Mouse (Mus musculus) neural tube, embryonic 13.5 days (tissue): ENCODE measurements around the gene Fgd6. TPM values are rescaled to one million over a fixed set of nuclear protein-coding genes. Genes with fewer than 3 reads are reported as not detected.

Experiments used
- ATAC-seq: fragments of 200-750 bp; cut with Nextera tagmentation; 2 replicates; pipeline ENCODE4 v1.8.0; 2017; ENCODE audit warnings: low read depth, mild to moderate bottlenecking, moderate TSS enrichment, moderate library complexity
- H3K27ac ChIP-seq: fragments of 300-500 bp; sonication (generic); replicated peaks from 2 replicates; pipeline ENCODE4 v1.5.1; 2015; ENCODE audit warnings: moderate library complexity, mild to moderate bottlenecking, inconsistent platforms
- H3K27me3 ChIP-seq: fragments of 300-500 bp; sonication (generic); 2 replicates; pipeline ENCODE4 v1.6.1; 2015; ENCODE audit warnings: mild to moderate bottlenecking, inconsistent platforms
- H3K36me3 ChIP-seq: fragments of 300-500 bp; sonication (generic); 2 replicates; pipeline ENCODE4 v1.6.1; 2015; ENCODE audit warnings: mild to moderate bottlenecking, inconsistent platforms
- H3K4me1 ChIP-seq: fragments of 300-500 bp; sonication (generic); replicated peaks from 2 replicates; pipeline ENCODE4 v1.6.1; 2015; ENCODE audit warnings: inconsistent platforms
- H3K4me2 ChIP-seq: fragments of 300-500 bp; sonication (generic); 2 replicates; pipeline ENCODE4 v1.6.1; 2015; ENCODE audit warnings: inconsistent platforms, mild to moderate bottlenecking, moderate library complexity
- H3K4me3 ChIP-seq: fragments of 300-500 bp; sonication (generic); 2 replicates; pipeline ENCODE4 v1.5.1; 2015; ENCODE audit warnings: mild to moderate bottlenecking, inconsistent platforms
- H3K9ac ChIP-seq: fragments of 300-500 bp; sonication (generic); 2 replicates; pipeline ENCODE4 v1.6.1; 2015; ENCODE audit warnings: moderate library complexity, mild to moderate bottlenecking, inconsistent platforms
- H3K9me3 ChIP-seq: fragments of 300-500 bp; sonication (generic); 2 replicates; pipeline ENCODE4 v1.6.1; 2016; ENCODE audit warnings: inconsistent platforms
- WGBS: fragments of 180-500 bp; shearing (Covaris S2); methylation state at CpG from one replicate; pipeline ENCODE4 v1.1.7; 2015; 5-methylcytosine and 5-hydroxymethylcytosine counted together
- polyA plus RNA-seq: library from polyadenylated mRNA; unstranded; fragments of >200 nt; fragmentation: Nextera tagmentation; extraction: Ambion mirVana; gene quantifications from 2 replicates; pipeline ENCODE4 v1.2.1, GENCODE M21; 2015

Fgd6 gene
- polyA plus RNA-seq, 1 experiment from 2014 or later: 2.7 TPM

DNA sequence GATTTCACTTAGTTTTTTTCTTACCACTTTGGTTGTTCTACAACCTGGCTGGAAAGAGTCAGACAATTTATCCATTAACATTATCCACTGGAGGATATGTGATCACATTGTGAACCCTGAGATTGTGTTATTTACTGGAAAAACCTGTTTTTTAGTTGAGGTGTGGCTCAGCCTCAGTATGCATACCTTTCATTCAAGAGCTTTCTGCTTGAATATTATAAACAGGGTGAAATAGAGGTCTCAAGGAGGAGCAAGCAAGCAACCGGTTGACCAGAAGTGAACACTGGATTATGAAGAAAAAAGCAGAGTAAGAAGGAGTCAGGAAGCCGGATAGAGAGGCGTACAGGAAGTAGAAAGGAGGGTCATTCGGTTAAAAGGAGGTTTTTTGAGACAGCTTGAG is 115.7 kb downstream of the Fgd6 start:
- Histone ChIP-seq H3K4me2 (no peak overlapping the region), H3K4me1 (peaks cover 35% of the 10 kb centered on the region), H3K27ac (no peak overlapping the region), H3K4me3 (no peak overlapping the region), H3K36me3 (no peaks in the 10 kb centered on the region), H3K9ac (no peak overlapping the region), H3K9me3 (no peaks in the 10 kb centered on the region), H3K27me3 (no peaks in the 10 kb centered on the region)
- no peak for ATAC-seq
- WGBS: 80% methylated on average over 4 of the region's 4 CpGs

DNA sequence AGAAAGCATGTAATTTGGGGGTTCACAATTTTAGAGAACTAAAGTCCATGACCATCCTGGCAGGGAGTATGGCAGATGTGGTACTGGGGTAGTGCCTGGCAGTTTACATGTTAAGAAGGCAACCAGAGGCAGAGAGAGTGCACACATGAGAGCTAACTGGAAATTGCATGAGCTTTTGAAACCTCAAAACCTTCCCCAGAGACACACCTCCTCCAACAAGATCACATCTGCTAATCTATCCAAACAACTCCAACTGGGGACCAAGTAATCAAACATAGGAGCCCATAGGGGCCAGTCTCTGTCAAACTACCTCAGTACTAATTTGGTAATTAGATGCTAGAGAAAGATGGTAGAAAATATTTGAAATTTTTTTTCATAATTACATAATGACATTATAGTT is 118.0 kb downstream of the Fgd6 start:
- Histone ChIP-seq H3K27ac (no peak overlapping the region), H3K4me1 (peaks cover 27% of the 10 kb centered on the region), H3K9ac (no peak overlapping the region), H3K36me3 (peaks cover 18% of the 10 kb centered on the region), H3K4me3 (no peak overlapping the region), H3K4me2 (no peak overlapping the region), H3K9me3 (no peaks in the 10 kb centered on the region), H3K27me3 (no peaks in the 10 kb centered on the region)
- ATAC-seq: peak; percentile 38; the same call in 1 of the 2 replicates

DNA sequence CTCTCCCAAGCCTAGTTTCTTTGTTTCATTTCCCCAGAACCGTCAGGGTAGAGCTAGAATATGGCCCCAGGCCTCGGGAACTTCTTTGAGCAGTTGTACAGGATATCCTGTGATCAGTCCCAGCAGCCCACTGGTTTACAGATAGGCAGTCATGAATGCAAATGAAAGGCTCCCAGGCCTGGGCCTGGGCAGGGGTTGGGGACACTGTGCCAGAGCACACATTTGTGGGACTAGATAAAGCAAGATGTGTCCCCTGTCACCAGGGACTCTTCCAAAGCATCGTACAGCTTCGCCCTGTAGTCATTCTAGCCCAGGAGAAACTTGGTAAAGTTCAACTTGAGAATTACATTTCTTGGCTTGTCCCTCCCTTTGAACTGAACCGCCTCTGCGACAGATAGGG is 123.2 kb downstream of the Fgd6 start:
- Histone ChIP-seq H3K9me3 (no peaks in the 10 kb centered on the region), H3K9ac (no peak overlapping the region), H3K27ac (no peak overlapping the region), H3K4me1 (no peaks in the 10 kb centered on the region), H3K4me2 (no peak overlapping the region), H3K36me3 (peaks cover 52% of the 10 kb centered on the region), H3K4me3 (no peak overlapping the region), H3K27me3 (no peaks in the 10 kb centered on the region)
- WGBS: 90% methylated on average over 6 of the region's 6 CpGs
- ATAC-seq: no peak

DNA sequence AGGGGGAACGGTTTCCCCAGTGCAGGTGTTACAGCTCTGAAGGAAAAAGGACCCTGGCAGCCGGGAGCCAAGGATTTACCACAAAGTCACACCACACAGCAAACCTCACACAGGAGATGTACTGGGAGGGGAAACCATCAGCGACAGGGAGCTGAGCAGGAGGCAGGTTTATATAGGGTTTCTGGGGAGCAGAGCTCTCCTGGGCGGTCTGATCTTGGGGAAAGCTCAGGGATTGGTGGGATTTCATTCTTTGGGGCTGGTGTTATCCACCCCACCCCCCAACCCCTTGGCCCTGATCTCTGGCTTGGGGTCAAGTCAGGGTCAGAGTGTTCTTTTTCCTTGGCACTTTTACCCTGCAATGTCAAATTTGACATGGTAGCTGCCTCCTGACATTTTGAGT is 123.6 kb downstream of the Fgd6 start:
- no peak for ATAC-seq
- Histone ChIP-seq H3K27me3 (no peaks in the 10 kb centered on the region), H3K9ac (no peak overlapping the region), H3K4me1 (no peaks in the 10 kb centered on the region), H3K4me3 (no peak overlapping the region), H3K4me2 (no peak overlapping the region), H3K9me3 (no peaks in the 10 kb centered on the region), H3K36me3 (peaks cover 56% of the 10 kb centered on the region), H3K27ac (no peak overlapping the region)
- 88% methylated on average over 4 of the region's 4 CpGs for WGBS

DNA sequence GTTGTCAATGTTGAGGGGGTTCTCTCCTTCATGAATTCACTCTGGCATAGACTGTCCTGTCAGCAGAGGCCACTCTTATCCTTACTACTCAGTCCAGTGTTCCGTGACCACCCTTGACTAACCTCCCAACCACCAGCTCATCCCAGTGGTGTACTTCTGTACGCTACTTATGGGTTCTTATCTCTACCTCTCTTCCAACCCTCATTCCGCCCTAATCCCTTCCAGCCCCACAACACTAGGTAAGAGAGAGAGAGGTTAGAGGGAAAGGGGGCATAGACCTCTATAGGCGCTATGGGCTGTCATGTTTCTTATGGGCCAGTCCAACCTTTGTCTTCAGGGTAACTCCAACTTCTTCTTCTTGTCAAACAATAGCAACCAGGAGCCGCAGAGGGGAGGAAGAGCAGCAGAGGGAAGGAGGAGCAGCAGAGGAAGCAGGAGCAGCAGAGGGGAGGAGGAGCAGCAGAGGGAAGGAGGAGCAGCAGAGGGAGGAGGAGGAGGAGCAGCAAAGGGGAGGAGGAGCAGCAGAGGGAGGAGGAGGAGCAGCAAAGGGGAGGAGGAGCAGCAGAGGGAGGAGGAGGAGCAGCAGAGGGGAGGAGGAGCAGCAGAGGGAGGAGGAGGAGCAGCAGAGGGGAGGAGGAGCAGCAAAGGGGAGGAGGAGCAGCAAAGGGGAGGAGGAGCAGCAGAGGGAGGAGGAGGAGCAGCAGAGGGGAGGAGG is 125.4 kb downstream of the Fgd6 start:
- 93% methylated on average over 5 of the region's 5 CpGs for WGBS
- Histone ChIP-seq H3K9ac (no peak overlapping the region), H3K9me3 (no peaks in the 10 kb centered on the region), H3K27me3 (no peaks in the 10 kb centered on the region), H3K4me3 (no peak overlapping the region), H3K4me1 (no peaks in the 10 kb centered on the region), H3K27ac (no peak overlapping the region), H3K36me3 (peaks cover 68% of the 10 kb centered on the region), H3K4me2 (no peak overlapping the region)
- ATAC-seq: no peak

GRCm38 (mm10) chr10:94162031-94162430 is 126.2 kb downstream of the Fgd6 start:
- H3K4me2 ChIP-seq: no peak overlapping the region
- H3K4me3 ChIP-seq: no peak overlapping the region
- no peaks in the 10 kb centered on the region for H3K27me3 ChIP-seq
- H3K27ac ChIP-seq: no peak overlapping the region
- peaks cover 4% of the 10 kb centered on the region; the same call in 1 of the 2 replicates for H3K4me1 ChIP-seq
- no peak for ATAC-seq
- H3K9me3 ChIP-seq: no peaks in the 10 kb centered on the region
- no peak overlapping the region for H3K9ac ChIP-seq
- 92% methylated on average over 7 of the region's 7 CpGs for WGBS
- H3K36me3 ChIP-seq: peaks cover 70% of the 10 kb centered on the region

GRCm38 (mm10) chr10:94164104-94164845 is 128.5 kb downstream of the Fgd6 start:
- H3K4me3 ChIP-seq: no peak overlapping the region
- no peak for ATAC-seq
- H3K27ac ChIP-seq: no peak overlapping the region
- H3K4me1 ChIP-seq: peaks cover 10% of the 10 kb centered on the region; the same call in 1 of the 2 replicates
- H3K36me3 ChIP-seq: peaks cover 72% of the 10 kb centered on the region
- H3K9ac ChIP-seq: no peak overlapping the region
- WGBS: 86% methylated on average over 5 of the region's 5 CpGs
- no peaks in the 10 kb centered on the region for H3K27me3 ChIP-seq
- H3K9me3 ChIP-seq: no peaks in the 10 kb centered on the region
- H3K4me2 ChIP-seq: no peak overlapping the region

GRCm38 (mm10) chr10:94165426-94165825 is 129.6 kb downstream of the Fgd6 start:
- H3K4me1 ChIP-seq: peaks cover 10% of the 10 kb centered on the region; the same call in 1 of the 2 replicates
- no peaks in the 10 kb centered on the region for H3K27me3 ChIP-seq
- ATAC-seq: no peak
- WGBS: 91% methylated on average over 16 of the region's 16 CpGs
- no peak overlapping the region for H3K27ac ChIP-seq
- H3K4me3 ChIP-seq: no peak overlapping the region
- H3K9me3 ChIP-seq: peaks cover 4% of the 10 kb centered on the region; the same call in 1 of the 2 replicates
- no peak overlapping the region for H3K9ac ChIP-seq
- H3K4me2 ChIP-seq: no peak overlapping the region
- peaks cover 74% of the 10 kb centered on the region for H3K36me3 ChIP-seq

GRCm38 (mm10) chr10:94167051-94167750 is 131.4 kb downstream of the Fgd6 start:
- peaks cover 21% of the 10 kb centered on the region for H3K4me1 ChIP-seq
- no peak overlapping the region for H3K9ac ChIP-seq
- no peak overlapping the region for H3K27ac ChIP-seq
- no peaks in the 10 kb centered on the region for H3K27me3 ChIP-seq
- H3K36me3 ChIP-seq: peaks cover 80% of the 10 kb centered on the region
- H3K4me2 ChIP-seq: no peak overlapping the region
- H3K4me3 ChIP-seq: no peak overlapping the region
- peaks cover 4% of the 10 kb centered on the region; the same call in 1 of the 2 replicates for H3K9me3 ChIP-seq
- WGBS: 39% methylated on average over 11 of the region's 11 CpGs
- ATAC-seq: no peak

DNA sequence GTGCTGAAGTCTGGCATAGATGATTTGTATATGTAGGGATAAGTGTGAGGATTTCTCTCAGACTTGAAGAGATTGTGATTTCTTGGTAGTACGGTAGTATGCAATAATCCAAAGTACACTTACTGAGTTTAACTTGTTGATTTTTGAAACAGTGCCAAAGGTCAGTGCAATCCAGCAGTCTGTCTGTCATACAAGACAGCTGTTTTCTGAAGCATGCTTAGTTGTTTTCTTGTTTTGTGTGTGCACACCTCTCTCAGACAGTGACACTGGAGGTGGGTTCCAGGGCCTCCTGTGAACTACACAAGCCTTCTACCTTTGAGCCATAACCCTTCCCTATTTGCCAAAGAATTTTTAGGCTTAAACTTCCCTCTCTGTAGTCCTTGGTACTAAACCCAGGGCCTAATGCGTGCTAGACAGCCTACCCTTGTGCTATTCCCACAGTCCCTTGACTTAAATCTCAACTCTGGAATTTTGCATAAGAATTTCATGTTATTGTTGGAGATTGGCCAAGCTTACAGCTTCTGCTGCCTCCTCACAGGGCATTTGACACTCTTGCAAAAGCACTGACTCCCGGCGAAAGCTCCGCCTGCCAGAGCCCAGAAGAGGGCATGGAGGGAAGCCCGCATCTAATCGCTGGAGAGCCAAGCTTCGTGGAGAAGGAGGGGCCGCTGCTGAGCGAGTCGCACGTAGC is 135.8 kb downstream of the Fgd6 start:
- 52% methylated on average over 12 of the region's 12 CpGs for WGBS
- peaks cover 86% of the 10 kb centered on the region for H3K36me3 ChIP-seq

GRCm38 (mm10) chr10:94172137-94172536 is 136.3 kb downstream of the Fgd6 start:
- H3K4me2 ChIP-seq: no peak overlapping the region
- H3K4me1 ChIP-seq: peaks cover 28% of the 10 kb centered on the region
- H3K36me3 ChIP-seq: peaks cover 84% of the 10 kb centered on the region

More for the DNA sequence above, 135.8 kb downstream of the Fgd6 start:
- Histone ChIP-seq H3K4me3 (no peak overlapping the region), H3K27me3 (no peaks in the 10 kb centered on the region), H3K27ac (peak overlapping the region; percentile 42), H3K4me1 (peaks cover 33% of the 10 kb centered on the region), H3K9ac (no peak overlapping the region), H3K9me3 (peaks cover 4% of the 10 kb centered on the region; the same call in 1 of the 2 replicates), H3K4me2 (no peak overlapping the region)
- ATAC-seq: no peak

More at GRCm38 (mm10) chr10:94172137-94172536, 136.3 kb downstream of the Fgd6 start:
- Histone ChIP-seq H3K9me3 (peaks cover 4% of the 10 kb centered on the region; the same call in 1 of the 2 replicates), H3K27ac (peak overlapping the region; percentile 42; the same call in 1 of the 2 replicates), H3K9ac (no peak overlapping the region), H3K27me3 (no peaks in the 10 kb centered on the region), H3K4me3 (no peak overlapping the region)
- ATAC-seq: no peak
- 71% methylated on average over 11 of the region's 11 CpGs for WGBS
